8 mouse cellular contexts compared by ENCODE assay signal in the genomic region with DNA sequence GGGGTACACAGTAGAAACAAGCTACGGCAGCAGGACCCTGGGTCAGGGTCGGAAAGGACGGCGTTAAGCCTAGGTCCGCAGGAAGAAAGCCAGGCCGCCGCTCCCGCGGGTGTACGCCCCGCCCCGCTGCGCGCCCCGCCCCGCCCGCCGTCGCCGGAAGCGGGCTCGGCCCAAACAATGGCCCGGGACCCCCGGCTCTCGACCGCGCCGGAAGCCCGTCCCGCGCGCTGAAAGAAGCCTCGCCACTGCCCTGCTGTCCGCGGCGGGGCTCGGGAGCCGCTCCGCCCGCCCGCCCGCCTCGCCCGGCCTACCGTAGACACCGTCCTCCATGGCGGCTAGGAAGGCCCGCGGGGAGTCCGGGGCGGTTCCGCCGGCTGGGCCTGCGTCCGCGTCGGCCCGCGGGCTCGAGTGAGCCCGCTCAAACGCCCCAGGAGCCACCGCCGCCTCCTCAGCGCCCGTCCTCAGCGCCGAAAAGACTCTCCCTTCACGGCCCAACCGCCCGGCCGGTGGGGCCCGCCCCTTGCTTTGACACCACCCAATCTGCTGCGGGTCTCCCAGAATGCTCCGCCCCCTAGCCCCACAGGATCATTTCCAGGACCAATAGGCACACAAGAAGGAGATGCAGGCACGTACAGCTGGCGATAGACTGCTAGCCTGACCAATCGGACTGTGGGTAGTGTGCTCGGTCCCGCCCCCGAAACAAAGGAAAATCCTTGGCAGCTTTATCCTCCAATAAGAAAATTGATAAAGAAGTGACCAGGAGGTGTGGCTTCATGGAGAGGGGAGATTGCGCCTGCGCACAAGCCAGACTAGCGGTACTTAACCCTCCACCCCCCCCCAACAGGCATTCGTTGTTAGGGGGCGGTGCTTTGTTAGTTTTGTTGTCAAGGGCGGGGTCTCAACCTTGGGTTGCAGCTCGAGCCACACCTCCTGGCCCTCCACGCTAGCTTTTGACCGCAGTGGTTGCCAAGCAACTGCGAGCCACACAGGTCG. TPM values are rescaled to one million over a fixed set of nuclear protein-coding genes. Genes with fewer than 3 reads are reported as not detected.
DNase-seq lines count a peak whose midpoint lies in the region; ATAC-seq lines count a peak whose summit lies in the region.

A gene (minus strand): TSS at position 795 of the 993 bp plus-strand sequence.

- H3K9ac ChIP-seq in hindbrain, embryonic 14.5 days: peak within 1 kb of the TSS; percentile 99

- H3K4me3 ChIP-seq in hindbrain, embryonic 14.5 days (replicated peaks; ENCODE audit: low read length): peak within 1 kb of the TSS; percentile 86

- H3K9me3 ChIP-seq in hindbrain, embryonic 14.5 days (ENCODE audit: control insufficient read depth, low read length): no peaks in the 10 kb centered on the region

- peaks cover 41% of the 10 kb centered on the region for H3K36me3 ChIP-seq in hindbrain, embryonic 14.5 days (replicated peaks; ENCODE audit: control insufficient read depth, insufficient read depth)

- ATAC-seq in hindbrain, embryonic 14.5 days (ENCODE audit: low FRiP score): peak; percentile 98

- under 1% methylated on average over 64 of the region's 92 CpGs for WGBS in hindbrain, embryonic 14.5 days

- peak within 1 kb of the TSS; percentile 100 for H3K27ac ChIP-seq in hindbrain, embryonic 14.5 days

- no peaks in the 10 kb centered on the region for H3K27me3 ChIP-seq in hindbrain, embryonic 14.5 days (ENCODE audit: control insufficient read depth, insufficient read depth, low read length)

- peaks cover 21% of the 10 kb centered on the region for H3K4me1 ChIP-seq in hindbrain, embryonic 14.5 days (replicated peaks; ENCODE audit: control insufficient read depth, insufficient read depth, low read length)

- H3K4me2 ChIP-seq in hindbrain, embryonic 14.5 days (replicated peaks): peak within 1 kb of the TSS; percentile 93

- peak; percentile 100 for DNase-seq in R1 (ENCODE audit: low read depth, low spot score)
- peak; percentile 98 to 99 for DNase-seq in cerebellum, postnatal 25 days
- DNase-seq in frontal cortex, postnatal 25 days (ENCODE audit: low spot score in 2 of 2): peak; percentile 97 to 98
- DNase-seq in hindbrain, embryonic 14.5 days (ENCODE audit: low spot score): peak; percentile 100
- peak; percentile 98 for DNase-seq in layer of hippocampus, postnatal 36 days
- DNase-seq in lung, postnatal 36 days: peak; percentile 100
- peak; percentile 100 for DNase-seq in retina, postnatal 1 day
- DNase-seq in urinary bladder, adult 18-20 months (ENCODE audit: low spot score in 2 of 2): peak; percentile 96 to 99

RNA-seq across cellular contexts. Expression of the gene that starts here (rescaled TPM):
- 237 and 242 TPM in 2 replicates for polyA plus RNA-seq in hindbrain, embryonic 14.5 days (2014; fragmentation: Nextera tagmentation; extraction: Ambion mirVana)
- 100 to 1,000 TPM; 138 to 150 TPM for total RNA-seq in layer of hippocampus, postnatal 36 days (2021)

Comparison
In these comparisons a context has a peak if more than half of its experiments do, and no peak if none do; other contexts are left out.
1. Peak in every context shown above with its lines: DNase-seq, ATAC-seq, H3K4me3 ChIP-seq and H3K27ac ChIP-seq.